Mouse (Mus musculus) layer of hippocampus, adult 9-10 months (tissue): ENCODE data around the gene Olfr1134.
"Not testable (repeated sequence)": the region's sequence is repeated elsewhere in the genome, so short reads cannot be mapped to it uniquely, and the experiment has no call there.

Experiments used
- DNase-seq: peaks from one replicate; pipeline ENCODE4 v3.0.0; 2022; ENCODE audit warnings: low spot score

Gene Olfr1134

DNA sequence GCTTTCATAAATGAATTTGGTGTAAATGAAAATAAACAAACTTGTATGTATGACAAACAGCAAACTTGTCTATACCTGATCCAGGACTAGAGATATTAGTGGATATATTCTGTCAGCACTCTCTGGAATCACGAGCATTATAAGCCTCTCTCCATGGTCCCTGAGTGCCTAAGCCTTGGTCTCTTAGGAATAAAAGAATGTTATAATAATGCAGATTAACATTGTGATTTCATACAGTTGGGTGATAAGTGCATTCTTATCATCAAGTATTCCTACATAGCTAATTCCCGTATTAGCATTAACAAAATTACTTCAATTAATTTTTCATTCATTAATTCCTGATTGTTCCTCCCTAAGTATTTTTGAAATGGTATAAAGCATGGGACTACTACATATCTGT, at the start of gene Olfr1134:
Gene Olfr1134 (minus strand): TSS at position 101 of the 400 bp plus-strand sequence.
- DNase-seq: no peak

DNA sequence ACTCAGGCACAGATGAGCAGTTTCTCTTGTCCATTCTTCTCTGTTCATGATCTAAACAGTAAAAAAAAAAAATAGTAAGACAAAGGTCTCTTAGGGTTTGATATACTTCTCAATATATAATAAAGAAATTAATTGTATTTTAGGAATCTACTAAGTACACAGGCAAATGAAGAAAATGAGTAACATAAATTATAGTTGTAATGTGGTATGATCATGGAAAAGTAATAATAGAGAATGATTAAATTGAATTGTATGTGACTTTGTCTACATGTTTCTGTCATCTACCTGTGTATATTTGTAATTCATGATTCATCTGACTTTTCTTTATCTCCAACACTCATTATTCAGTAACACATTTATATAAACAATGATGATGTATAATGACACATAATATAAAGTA, 35.6 kb upstream of the Olfr1134 start, which contains the start of gene Olfr1136:
Gene Olfr1136 (minus strand): TSS at position 101 of the 400 bp plus-strand sequence.
- DNase-seq: no peak

DNA sequence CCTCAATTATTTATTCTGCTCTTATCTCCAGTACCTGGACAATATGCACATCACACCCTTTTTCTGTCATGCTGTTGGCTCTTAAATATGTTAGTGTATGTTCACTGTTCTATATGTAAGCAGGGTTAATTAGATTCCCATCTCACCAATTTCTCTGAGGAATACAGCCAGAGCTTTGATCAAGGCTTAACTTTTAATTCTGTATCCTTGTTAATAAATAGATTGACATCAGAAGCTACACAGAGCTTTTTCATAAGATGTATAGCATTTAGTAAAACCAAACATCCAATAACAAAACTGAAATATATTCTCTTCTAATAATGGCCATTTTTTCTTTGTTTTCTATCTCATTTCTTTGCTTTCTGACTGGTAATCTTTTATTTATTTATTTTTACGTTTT, 15.3 kb upstream of the Olfr1134 start, which contains the start of gene Olfr1135:
Gene Olfr1135 (minus strand): TSS at position 101 of the 400 bp plus-strand sequence.
- DNase-seq: no peak

DNA sequence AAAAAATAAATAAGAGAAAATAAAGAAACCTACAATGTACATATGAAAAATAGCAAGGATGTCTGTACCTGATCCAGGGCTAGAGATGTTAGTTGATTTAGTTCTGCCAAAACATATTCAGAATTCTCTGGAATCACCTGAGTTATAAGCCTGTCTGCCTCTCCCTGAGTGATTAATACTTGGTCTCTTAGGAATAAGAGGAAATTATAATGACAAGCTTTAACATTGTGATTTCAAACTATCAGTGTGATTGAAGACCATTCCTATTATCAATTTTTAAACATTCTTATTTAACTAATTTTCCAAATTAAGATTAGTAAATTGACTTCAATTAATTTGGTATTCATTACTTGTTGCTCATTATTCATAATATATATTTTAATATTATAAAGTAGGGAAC, 11.0 kb downstream of the Olfr1134 start, which contains the start of gene Olfr1133:
Gene Olfr1133 (minus strand): TSS at position 101 of the 400 bp plus-strand sequence.
- DNase-seq: no peak

DNA sequence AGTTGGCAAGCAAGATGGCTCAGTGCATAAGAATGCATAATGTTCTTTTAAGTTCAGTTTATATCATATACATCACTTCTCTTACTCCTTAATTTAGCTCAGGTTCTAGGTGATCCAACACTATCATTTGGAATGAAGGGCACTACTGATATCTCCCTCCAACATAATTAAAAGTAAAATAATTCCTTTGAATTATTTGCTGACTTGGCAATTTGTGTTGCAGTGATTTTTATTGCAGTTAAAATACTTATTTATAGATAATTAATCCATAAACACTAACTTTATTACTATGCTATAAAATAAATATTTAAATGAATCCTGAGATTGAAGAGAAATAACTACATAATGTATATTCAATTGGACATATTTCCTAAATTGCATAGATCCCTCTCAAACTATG, 15.8 kb downstream of the Olfr1134 start:
- DNase-seq: no peak

DNA sequence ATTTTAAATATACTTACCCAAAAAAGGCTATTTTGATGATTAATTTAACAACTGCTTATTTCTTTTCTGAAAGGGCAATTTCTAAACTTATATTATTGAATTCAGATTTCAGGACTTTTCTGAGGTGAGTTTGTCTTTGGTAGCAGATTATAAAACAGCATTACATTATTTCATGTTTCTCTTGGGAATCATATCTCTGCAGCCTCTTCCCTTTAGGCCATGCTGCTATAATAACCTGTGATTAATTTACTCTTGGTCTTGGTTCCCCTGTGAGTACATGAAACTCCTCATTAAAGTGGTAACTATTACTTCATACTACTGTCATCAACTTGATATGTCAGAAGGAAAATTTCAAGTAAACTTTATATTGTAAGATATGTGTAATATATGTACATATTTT, 20.8 kb downstream of the Olfr1134 start, which contains the start of gene Olfr1132:
Gene Olfr1132 (minus strand): TSS at position 101 of the 400 bp plus-strand sequence.
- DNase-seq: no peak

DNA sequence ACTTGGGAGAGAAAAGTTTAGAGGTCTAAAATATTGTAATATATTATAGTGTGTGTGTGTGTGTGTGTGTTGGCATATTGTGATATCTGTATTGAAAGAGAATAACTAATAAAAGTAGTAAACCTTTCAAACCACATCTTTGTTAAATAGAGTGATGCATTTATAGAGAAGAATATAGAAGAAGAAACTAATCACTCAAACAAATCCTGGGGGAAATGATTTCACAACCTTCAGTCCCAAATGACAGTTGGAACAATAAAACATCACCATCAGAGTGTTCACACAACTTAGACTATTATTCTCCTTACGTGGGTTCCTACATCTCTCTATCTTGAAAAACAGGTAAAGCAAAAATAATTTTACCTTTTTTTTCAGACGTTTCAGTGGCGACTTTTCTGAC, 31.5 kb downstream of the Olfr1134 start, which contains the start of gene Olfr1131:
Gene Olfr1131 (plus strand): TSS at position 301 of the 400 bp plus-strand sequence.
- no peak for DNase-seq

DNA sequence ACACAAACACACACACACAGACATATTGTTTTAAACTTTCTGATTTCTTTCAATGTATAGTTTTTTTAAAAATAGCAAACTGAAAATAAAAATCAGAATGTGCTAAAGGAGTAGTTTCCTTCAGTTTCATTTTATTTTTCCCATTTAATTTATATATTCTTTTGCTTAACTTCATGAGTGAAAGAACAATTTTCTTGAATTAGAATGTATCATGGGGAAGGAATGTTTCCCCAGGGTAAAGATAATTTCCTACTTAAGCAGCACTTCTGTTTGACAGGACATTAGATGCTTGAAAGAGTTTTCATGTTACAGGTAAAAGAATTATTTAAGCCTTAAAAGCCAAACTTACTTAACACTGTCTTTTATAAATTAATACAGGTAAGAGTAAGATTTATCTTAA, 52.3 kb downstream of the Olfr1134 start, which contains the start of gene Olfr1130:
Gene Olfr1130 (plus strand): TSS at position 301 of the 400 bp plus-strand sequence.
- DNase-seq: not testable (repeated sequence)
